Mouse (Mus musculus): ENCODE measurements at regions not wholly inside any gene's neighbourhood (a gene's known extent, or its start where the extent isn't known, plus 50 kb on each side); places are given as distances from the start of the nearest gene placed in this dataset.

- no peaks in the 10 kb centered on the region for H3K4me1 ChIP-seq (replicated peaks; ENCODE audit: insufficient read depth, low read length)
- no peaks in the 10 kb centered on the region for H3K9me3 ChIP-seq (replicated peaks; ENCODE audit: low read length)
- H3K9ac ChIP-seq (ENCODE audit: low read depth, low read length), result no peak overlapping the region
- ATAC-seq (replicated peaks; ENCODE audit: low FRiP score, low read depth) (no peak), DNase-seq (ENCODE audit: low spot score) (no peak)
- no peak for TF ChIP-seq CTCF (IDR thresholded peaks at IDR 0.05; ENCODE audit: low read depth)
- WGBS, result 42% methylated on average over 1 of the region's 1 CpGs
- H3K27ac ChIP-seq, result no peak overlapping the region
- no peaks in the 10 kb centered on the region for H3K27me3 ChIP-seq (ENCODE audit: insufficient read depth, low read length)
- no peak overlapping the region for H3K4me3 ChIP-seq (replicated peaks; ENCODE audit: low read depth, low read length)
- H3K4me2 ChIP-seq (ENCODE audit: low read length), result no peak overlapping the region
- H3K36me3 ChIP-seq (ENCODE audit: insufficient read depth, low read length), result no peaks in the 10 kb centered on the region
Observed at GRCm38 (mm10) chr12:27468782-27469181, 126.4 kb upstream of the Sox11 start.

- DNase-seq (ENCODE audit: low spot score) (no peak), ATAC-seq (replicated peaks; ENCODE audit: low FRiP score, low read depth) (no peak)
- Histone ChIP-seq H3K27ac (no peak overlapping the region), H3K4me3 (replicated peaks; ENCODE audit: low read depth, low read length) (no peak overlapping the region), H3K9me3 (replicated peaks; ENCODE audit: low read length) (no peaks in the 10 kb centered on the region), H3K4me2 (ENCODE audit: low read length) (no peak overlapping the region), H3K36me3 (ENCODE audit: insufficient read depth, low read length) (no peaks in the 10 kb centered on the region), H3K9ac (ENCODE audit: low read depth, low read length) (no peak overlapping the region), H3K4me1 (replicated peaks; ENCODE audit: insufficient read depth, low read length) (no peaks in the 10 kb centered on the region), H3K27me3 (ENCODE audit: insufficient read depth, low read length) (no peaks in the 10 kb centered on the region)
- no peak for TF ChIP-seq CTCF (IDR thresholded peaks at IDR 0.05; ENCODE audit: low read depth)
- 89% methylated on average over 3 of the region's 3 CpGs for WGBS
Observed at GRCm38 (mm10) chr12:27468141-27468540, 125.8 kb upstream of the Sox11 start.

- Histone ChIP-seq H3K4me1 (replicated peaks; ENCODE audit: insufficient read depth, low read length) (no peaks in the 10 kb centered on the region), H3K9ac (ENCODE audit: low read depth, low read length) (no peak overlapping the region), H3K4me2 (ENCODE audit: low read length) (no peak overlapping the region), H3K4me3 (replicated peaks; ENCODE audit: low read depth, low read length) (no peak overlapping the region), H3K9me3 (replicated peaks; ENCODE audit: low read length) (no peaks in the 10 kb centered on the region), H3K27me3 (ENCODE audit: insufficient read depth, low read length) (no peaks in the 10 kb centered on the region), H3K27ac (no peak overlapping the region), H3K36me3 (ENCODE audit: insufficient read depth, low read length) (no peaks in the 10 kb centered on the region)
- no peak for DNase-seq (ENCODE audit: low spot score)
- no peak for TF ChIP-seq CTCF (IDR thresholded peaks at IDR 0.05; ENCODE audit: low read depth)
- ATAC-seq (replicated peaks; ENCODE audit: low FRiP score, low read depth), result no peak
- WGBS, result 17% methylated on average over 3 of the region's 3 CpGs
Observed at GRCm38 (mm10) chr12:27465499-27466150, 123.3 kb upstream of the Sox11 start.

GRCm38 (mm10) chr12:27458674-27459073 lies 116.3 kb upstream of the Sox11 start:
- WGBS, result 70% methylated on average over 4 of the region's 4 CpGs
- no peak for TF ChIP-seq CTCF (IDR thresholded peaks at IDR 0.05; ENCODE audit: low read depth)
- H3K36me3 ChIP-seq (ENCODE audit: insufficient read depth, low read length), result no peaks in the 10 kb centered on the region
- H3K4me2 ChIP-seq (ENCODE audit: low read length), result no peak overlapping the region
- H3K9me3 ChIP-seq (replicated peaks; ENCODE audit: low read length), result no peaks in the 10 kb centered on the region; the same call in 1 of the 2 replicates
- no peaks in the 10 kb centered on the region for H3K4me1 ChIP-seq (replicated peaks; ENCODE audit: insufficient read depth, low read length)
- no peak overlapping the region for H3K9ac ChIP-seq (ENCODE audit: low read depth, low read length)
- no peak overlapping the region for H3K4me3 ChIP-seq (replicated peaks; ENCODE audit: low read depth, low read length)
- no peak overlapping the region for H3K27ac ChIP-seq
- no peaks in the 10 kb centered on the region for H3K27me3 ChIP-seq (ENCODE audit: insufficient read depth, low read length)
- no peak for DNase-seq (ENCODE audit: low spot score)
- no peak for ATAC-seq (replicated peaks; ENCODE audit: low FRiP score, low read depth)

- no peak for ATAC-seq (replicated peaks; ENCODE audit: low FRiP score, low read depth)
- TF ChIP-seq CTCF (IDR thresholded peaks at IDR 0.05; ENCODE audit: low read depth), result no peak
Observed at GRCm38 (mm10) chr12:27437661-27438345, 95.4 kb upstream of the Sox11 start.

GRCm38 (mm10) chr12:27431338-27431737 lies 89.0 kb upstream of the Sox11 start:
- Histone ChIP-seq H3K9me3 (replicated peaks; ENCODE audit: low read length) (no peaks in the 10 kb centered on the region), H3K4me3 (replicated peaks; ENCODE audit: low read depth, low read length) (no peak overlapping the region), H3K9ac (ENCODE audit: low read depth, low read length) (no peak overlapping the region), H3K4me1 (replicated peaks; ENCODE audit: insufficient read depth, low read length) (no peaks in the 10 kb centered on the region; the same call in 1 of the 2 replicates), H3K27me3 (ENCODE audit: insufficient read depth, low read length) (no peaks in the 10 kb centered on the region), H3K36me3 (ENCODE audit: insufficient read depth, low read length) (no peaks in the 10 kb centered on the region), H3K27ac (no peak overlapping the region), H3K4me2 (ENCODE audit: low read length) (no peak overlapping the region)
- ATAC-seq (replicated peaks; ENCODE audit: low FRiP score, low read depth), result no peak
- WGBS, result 92% methylated on average over 2 of the region's 2 CpGs
- TF ChIP-seq CTCF (IDR thresholded peaks at IDR 0.05; ENCODE audit: low read depth), result no peak
- no peak for DNase-seq (ENCODE audit: low spot score)

More at GRCm38 (mm10) chr12:27437661-27438345, 95.4 kb upstream of the Sox11 start:
- no peak for DNase-seq (ENCODE audit: low spot score)
- H3K4me2 ChIP-seq (ENCODE audit: low read length), result no peak overlapping the region
- H3K9me3 ChIP-seq (replicated peaks; ENCODE audit: low read length), result no peaks in the 10 kb centered on the region
- no peak overlapping the region for H3K27ac ChIP-seq
- 67% methylated on average over 6 of the region's 6 CpGs for whole genome bisulfite sequencing
- H3K27me3 ChIP-seq (ENCODE audit: insufficient read depth, low read length), result no peaks in the 10 kb centered on the region
- H3K9ac ChIP-seq (ENCODE audit: low read depth, low read length), result no peak overlapping the region
- H3K36me3 ChIP-seq (ENCODE audit: insufficient read depth, low read length), result no peaks in the 10 kb centered on the region
- no peak overlapping the region for H3K4me3 ChIP-seq (replicated peaks; ENCODE audit: low read depth, low read length)
- no peaks in the 10 kb centered on the region for H3K4me1 ChIP-seq (replicated peaks; ENCODE audit: insufficient read depth, low read length)
